Mouse (Mus musculus) layer of hippocampus, adult 2 months (tissue): ENCODE results near the gene Arhgef2. TPM values are rescaled to one million over a fixed set of nuclear protein-coding genes. Genes with fewer than 3 reads are reported as not detected.

Experiments used
- DNase-seq, 2 experiments: peaks; one replicate each; pipeline ENCODE4 v3.0.0; 2022; ENCODE audit warnings: low spot score in 2 of 2
- H3K27ac ChIP-seq: fragments of 200-600 bp; 2 replicates; pipeline ENCODE4 v1.8.1; 2022
- H3K4me3 ChIP-seq: fragments of 200-600 bp; 2 replicates; pipeline ENCODE4 v1.8.1; 2022; ENCODE audit warnings: mild to moderate bottlenecking
- CTCF ChIP-seq: fragments of 200-600 bp; conservative IDR thresholded peaks from 2 replicates; pipeline ENCODE4 v1.8.1; 2022; ENCODE audit warnings: antibody characterized with exemption, mild to moderate bottlenecking, moderate library complexity
- total RNA-seq, 2 experiments: library from RNA; stranded (reverse); gene quantifications; 2 replicates each; pipeline ENCODE4 v1.2.3; 2021

Gene Arhgef2
- total RNA-seq, 2 experiments from 2014 or later = 268 to 283 TPM

- no peak for DNase-seq
- Histone ChIP-seq H3K27ac (no peak overlapping the region), H3K4me3 (no peak overlapping the region)
- no peak for TF ChIP-seq CTCF
These were observed 40.7 kb downstream of the Arhgef2 start for GRCm38 (mm10) chr3:88646426-88646995.

GRCm38 (mm10) chr3:88647076-88647475, 41.3 kb downstream of the Arhgef2 start:
- no peak overlapping the region for H3K4me3 ChIP-seq
- H3K27ac ChIP-seq = no peak overlapping the region
- DNase-seq = peak in 1 of 2 experiments; percentile 8
- TF ChIP-seq CTCF = no peak

DNA sequence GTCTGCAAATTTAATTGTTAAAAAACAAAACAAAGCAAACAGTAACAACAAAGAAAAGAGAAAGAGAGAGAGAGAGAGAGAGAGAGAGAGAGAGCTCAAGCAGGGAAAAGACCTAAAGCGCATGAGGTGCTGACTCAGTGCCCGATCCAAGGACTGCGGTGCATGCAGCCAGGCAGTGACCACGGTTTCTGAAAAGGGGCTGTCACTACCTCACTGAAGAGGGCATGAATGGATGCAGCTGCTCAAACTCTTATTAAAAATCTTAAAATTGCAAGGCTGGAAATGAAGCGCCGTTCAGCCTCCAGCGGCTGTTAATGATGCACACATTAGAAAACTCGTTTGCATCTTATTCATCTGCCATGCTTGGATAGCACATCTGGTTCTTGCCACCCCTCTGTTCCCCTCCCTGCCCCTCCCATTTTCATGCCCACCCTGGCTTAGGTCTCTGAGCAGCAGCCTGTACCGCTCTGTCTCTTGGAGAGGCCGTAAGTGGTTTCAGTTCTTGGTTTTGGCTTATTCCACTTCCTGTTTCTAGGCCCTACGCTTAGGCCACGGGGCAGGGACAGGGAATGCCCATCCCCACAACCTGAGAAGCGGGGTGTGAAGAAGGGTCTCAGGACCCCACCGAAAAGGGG, 42.1 kb downstream of the Arhgef2 start:
- peak overlapping the region; percentile 57; the same call in 1 of the 2 replicates for H3K27ac ChIP-seq
- no peak for TF ChIP-seq CTCF
- DNase-seq = peak in 1 of 2 experiments; percentile 9
- no peak overlapping the region for H3K4me3 ChIP-seq

DNA sequence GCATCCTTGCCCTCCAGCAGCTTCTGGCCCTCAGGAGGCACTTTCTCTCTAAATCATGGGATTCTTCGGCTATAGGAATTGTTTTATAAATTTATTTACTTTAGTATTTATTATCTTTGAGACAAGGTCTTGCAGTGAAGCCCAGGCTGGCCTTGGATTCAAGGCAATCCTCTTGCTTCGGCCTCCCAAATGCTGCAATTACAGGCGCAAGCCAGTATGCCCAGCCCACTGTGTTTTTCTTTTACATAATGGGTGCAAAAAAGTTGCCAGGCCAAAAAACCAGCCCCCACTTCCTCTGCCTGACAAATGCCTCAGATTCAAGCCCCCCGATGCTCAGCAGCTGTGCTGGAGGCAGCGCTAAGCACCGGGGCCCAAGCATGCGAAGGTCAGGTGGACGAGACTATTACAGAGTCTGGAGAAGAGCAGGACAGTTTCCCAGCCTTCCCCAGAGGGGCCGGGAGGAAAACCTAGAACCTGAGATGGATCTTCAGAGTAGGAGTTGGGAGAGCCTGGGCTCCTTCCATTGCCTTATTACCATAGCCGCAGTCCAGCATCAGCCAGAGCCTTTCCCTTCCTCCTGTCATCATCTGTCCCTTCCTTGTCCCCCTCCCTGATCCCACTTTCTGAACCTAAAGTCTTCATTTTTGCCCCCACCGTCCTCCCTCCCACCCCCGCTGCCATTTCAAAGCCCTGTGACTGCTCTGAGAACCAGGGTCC, 42.8 kb downstream of the Arhgef2 start:
- DNase-seq = peak in 1 of 2 experiments; percentile 17
- Histone ChIP-seq H3K4me3 (no peak overlapping the region), H3K27ac (peak overlapping the region; percentile 57; the same call in 1 of the 2 replicates)
- TF ChIP-seq CTCF = no peak

- H3K27ac ChIP-seq = peak overlapping the region; percentile 57; the same call in 1 of the 2 replicates
- TF ChIP-seq CTCF = no peak
- no peak for DNase-seq
- H3K4me3 ChIP-seq = no peak overlapping the region
These were observed 43.4 kb downstream of the Arhgef2 start for GRCm38 (mm10) chr3:88649186-88649585.

- DNase-seq = peak in 1 of 2 experiments; percentile 9
- no peak for TF ChIP-seq CTCF
- Histone ChIP-seq H3K27ac (no peak overlapping the region), H3K4me3 (no peak overlapping the region)
These were observed 44.2 kb downstream of the Arhgef2 start for GRCm38 (mm10) chr3:88649967-88650366.

DNA sequence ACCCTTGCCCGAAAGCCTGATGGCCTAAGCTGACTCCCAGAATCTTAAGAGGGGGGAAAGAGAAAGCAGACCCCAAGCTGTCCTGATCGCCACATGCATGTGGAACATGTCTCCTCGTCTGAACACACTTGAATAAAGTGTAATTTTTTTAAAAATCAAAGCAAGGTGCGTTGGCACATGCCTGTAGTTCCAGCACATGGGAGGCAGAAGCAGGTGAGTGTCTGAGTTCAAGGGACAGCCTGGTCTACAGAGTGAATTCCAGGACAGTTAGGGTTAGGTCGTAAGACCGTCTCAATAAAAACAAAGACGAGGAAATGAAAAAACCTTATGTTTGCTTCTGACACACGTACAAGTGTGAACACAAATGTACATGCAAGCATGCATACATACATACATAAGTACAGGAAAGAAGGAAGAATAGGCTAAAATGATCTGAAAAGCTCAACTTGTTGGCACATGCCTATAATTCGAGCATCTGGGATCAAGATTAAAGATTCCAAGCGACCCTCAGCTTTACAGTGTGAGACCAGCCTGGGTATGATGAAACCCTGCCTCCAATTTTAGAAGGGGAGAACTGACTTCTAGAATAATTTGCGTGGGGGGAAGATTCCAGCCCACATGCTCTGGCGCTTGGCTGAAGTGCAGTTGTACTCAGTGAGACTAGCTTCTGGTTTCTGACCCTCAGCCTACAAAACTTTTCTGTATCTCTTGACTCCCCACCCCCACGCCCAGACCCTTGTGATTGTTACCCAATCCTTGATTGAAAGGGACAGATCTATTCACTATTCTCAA, 45.1 kb downstream of the Arhgef2 start:
- H3K4me3 ChIP-seq = no peak overlapping the region
- no peak for TF ChIP-seq CTCF
- DNase-seq = peak in 1 of 2 experiments; percentile 10
- no peak overlapping the region for H3K27ac ChIP-seq

DNA sequence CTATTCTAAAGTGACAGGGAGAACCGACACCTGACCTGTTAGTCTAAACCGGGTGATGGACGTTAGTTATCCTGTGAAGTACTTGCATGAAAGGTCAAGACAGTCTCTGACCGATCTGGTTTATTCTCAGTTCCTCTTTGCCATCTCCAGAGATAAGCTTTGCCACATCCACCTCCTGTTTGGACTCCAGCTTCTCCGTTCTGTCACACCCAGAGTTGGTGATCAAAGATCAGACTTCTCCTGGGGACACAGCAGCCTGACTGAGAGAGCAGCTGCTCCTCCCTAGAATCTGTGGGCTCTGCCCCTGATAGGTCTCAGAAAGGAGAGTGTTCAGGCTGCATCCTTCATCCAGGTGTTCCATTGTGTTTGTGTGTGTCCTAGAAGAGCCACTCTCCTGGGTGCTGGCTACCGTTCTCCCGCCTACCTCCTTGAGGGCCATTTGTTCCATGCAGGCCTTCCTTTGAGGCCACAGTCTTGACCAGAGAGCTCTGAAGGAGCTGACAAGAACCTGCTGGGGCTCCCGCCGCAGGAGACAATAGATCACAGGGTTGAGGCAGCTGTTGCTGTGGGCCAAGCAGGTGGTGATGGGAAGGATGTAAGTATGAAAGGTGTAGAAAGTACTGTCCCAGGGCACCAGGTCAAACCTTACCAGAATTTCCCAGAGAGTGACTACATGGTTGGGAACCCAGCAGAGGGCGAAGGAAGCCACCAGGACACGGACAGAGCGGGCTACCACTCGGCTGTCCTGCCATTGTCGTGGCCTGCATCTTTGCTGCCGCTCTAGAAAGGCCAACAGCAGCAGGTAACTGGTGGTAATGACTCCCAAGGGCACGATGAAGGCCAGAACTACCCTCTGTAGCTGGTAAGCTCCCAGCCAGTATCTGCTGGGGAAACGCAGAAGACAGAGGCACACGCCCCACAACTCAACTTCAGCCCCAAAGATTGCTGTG, 46.2 kb downstream of the Arhgef2 start:
- TF ChIP-seq CTCF = no peak
- Histone ChIP-seq H3K4me3 (no peak overlapping the region), H3K27ac (no peak overlapping the region)
- DNase-seq = peak in 1 of 2 experiments; percentile 9

- no peak within 1 kb of the TSS for H3K27ac ChIP-seq
- DNase-seq = no peak
- no peak for TF ChIP-seq CTCF
- H3K4me3 ChIP-seq = no peak within 1 kb of the TSS
These were observed 47.2 kb downstream of the Arhgef2 start, which contains the start of gene Rxfp4 for GRCm38 (mm10) chr3:88652846-88653515. Gene Rxfp4, minus strand, starts transcription at chr3:88653142.

GRCm38 (mm10) chr3:88653516-88654370, 48.0 kb downstream of the Arhgef2 start:
- no peak overlapping the region for H3K4me3 ChIP-seq
- DNase-seq = no peak
- TF ChIP-seq CTCF = no peak

More at GRCm38 (mm10) chr3:88653516-88654370, 48.0 kb downstream of the Arhgef2 start:
- H3K27ac ChIP-seq = no peak overlapping the region
